In the genomic region with DNA sequence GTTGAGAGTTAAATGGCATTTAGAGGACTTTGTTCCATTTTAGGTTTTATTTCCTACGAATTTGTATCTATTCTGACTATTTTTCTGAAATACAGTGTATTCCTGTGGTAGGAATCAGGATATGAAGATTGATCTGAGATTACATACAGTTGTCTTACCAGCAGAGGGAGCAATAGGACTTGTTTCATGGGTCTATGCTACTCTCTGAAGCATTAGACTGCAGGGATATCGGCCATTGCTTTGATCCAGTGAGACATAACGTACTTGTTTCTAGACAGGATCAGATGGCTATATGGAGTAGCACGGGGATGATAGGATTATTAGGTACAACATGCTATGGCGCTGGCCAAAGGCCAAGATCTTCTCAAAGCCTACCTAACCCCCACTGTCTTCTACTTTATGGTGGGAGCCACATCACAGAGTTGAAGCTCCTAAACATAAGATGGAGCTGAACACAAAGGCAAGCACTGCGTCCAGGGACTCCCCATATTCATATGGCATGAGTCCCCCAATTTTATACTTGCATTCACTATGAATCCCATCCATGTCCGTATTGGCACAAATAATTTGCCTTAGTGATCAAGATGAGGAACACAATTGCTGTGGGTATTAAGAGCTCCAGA, we compare ENCODE assay signal across 9 mouse cellular contexts. TPM values are rescaled to one million over a fixed set of nuclear protein-coding genes. Genes with fewer than 3 reads are reported as not detected.
DNase-seq lines count a peak whose midpoint lies in the region; ATAC-seq lines count a peak whose summit lies in the region.
"Had no signal": no experiment of that assay in that cellular context is flagged by ENCODE, and none has a peak within 500 bp of the region (broad histone marks: within the 10 kb centered on the region; RNA-seq: fewer than 3 reads in every experiment).

No protein-coding gene starts in this region.

- 57% methylated on average over 7 of the region's 7 CpGs for WGBS in forebrain, embryonic 16.5 days
- 71% methylated on average over 7 of the region's 7 CpGs for WGBS in neural tube, embryonic 13.5 days

- no peak overlapping the region for H3K9ac ChIP-seq in forebrain, embryonic 16.5 days (replicated peaks; ENCODE audit: low read depth, low read length)
- no peak overlapping the region for H3K9ac ChIP-seq in neural tube, embryonic 13.5 days
- H3K9ac ChIP-seq: heart, embryonic 15.5 days had no signal

- ATAC-seq in forebrain, embryonic 16.5 days, result peak; percentile 87
- ATAC-seq in neural tube, embryonic 13.5 days (ENCODE audit: low read depth), result peak; percentile 76; the same call in 1 of the 2 replicates

- no peak overlapping the region for H3K4me2 ChIP-seq in forebrain, embryonic 16.5 days (ENCODE audit: low read length)
- H3K4me2 ChIP-seq in neural tube, embryonic 13.5 days, result no peak overlapping the region
- H3K4me2 ChIP-seq: heart, embryonic 15.5 days had no signal

- H3K4me1 ChIP-seq in forebrain, embryonic 16.5 days (replicated peaks; ENCODE audit: control insufficient read depth, insufficient read depth, low read length), result no peaks in the 10 kb centered on the region
- H3K4me1 ChIP-seq in neural tube, embryonic 13.5 days (replicated peaks), result peaks cover 6% of the 10 kb centered on the region; the same call in 1 of the 2 replicates

- no peaks in the 10 kb centered on the region for H3K27me3 ChIP-seq in forebrain, embryonic 16.5 days (replicated peaks; ENCODE audit: control insufficient read depth, insufficient read depth, low read length)
- H3K27me3 ChIP-seq in neural tube, embryonic 13.5 days, result no peaks in the 10 kb centered on the region
- H3K27me3 ChIP-seq: heart, embryonic 15.5 days had no signal

- H3K4me3 ChIP-seq in forebrain, embryonic 16.5 days (replicated peaks; ENCODE audit: low read length), result no peak overlapping the region
- no peak overlapping the region for H3K4me3 ChIP-seq in neural tube, embryonic 13.5 days
- H3K4me3 ChIP-seq: heart, embryonic 15.5 days had no signal

- no peaks in the 10 kb centered on the region for H3K36me3 ChIP-seq in forebrain, embryonic 16.5 days (ENCODE audit: control insufficient read depth, insufficient read depth)
- H3K36me3 ChIP-seq in neural tube, embryonic 13.5 days, result peaks cover 6% of the 10 kb centered on the region; the same call in 1 of the 2 replicates
- H3K36me3 ChIP-seq: heart, embryonic 15.5 days had no signal

- H3K27ac ChIP-seq in forebrain, embryonic 16.5 days (ENCODE audit: low read length), result no peak overlapping the region
- no peak overlapping the region for H3K27ac ChIP-seq in neural tube, embryonic 13.5 days (replicated peaks)
- H3K27ac ChIP-seq: heart, embryonic 15.5 days had no signal

- peak; percentile 27 for DNase-seq in adrenal gland, postnatal 14 days
- no peak for DNase-seq in adrenal gland, adult 8-10 months
- peak; percentile 26 for DNase-seq in right cerebral cortex, adult 18-20 months
- no peak for DNase-seq in right cerebral cortex, postnatal 36 days (ENCODE audit: low spot score in 2 of 2)
- peak; percentile 23 to 40 for DNase-seq in layer of hippocampus, postnatal 10 days (ENCODE audit: low spot score in 2 of 2)
- no peak for DNase-seq in spleen, postnatal 4 days (ENCODE audit: low spot score in 2 of 2)

- no peaks in the 10 kb centered on the region for H3K9me3 ChIP-seq in forebrain, embryonic 16.5 days (ENCODE audit: control insufficient read depth, low read length)
- H3K9me3 ChIP-seq in neural tube, embryonic 13.5 days, result no peaks in the 10 kb centered on the region
- H3K9me3 ChIP-seq: heart, embryonic 15.5 days had no signal

RNA-seq across cellular contexts. Expression of a gene that starts 19.6 kb away (rescaled TPM):
- total RNA-seq in adrenal gland, postnatal 14 days (2021), result 2.8 and 5.1 TPM in 2 replicates
- total RNA-seq in adrenal gland, adult 8-10 months (2022), result 1 to 10 TPM; 2.1 to 3.9 (median 2.8) TPM
- polyA plus RNA-seq in forebrain, embryonic 16.5 days (2015; fragmentation: Nextera tagmentation; extraction: Ambion mirVana), result 3.1 and 3.4 TPM in 2 replicates
- 1 to 10 TPM; 2.3 to 3.0 TPM for total RNA-seq in layer of hippocampus, postnatal 10 days (2021)
- 3.9 and 4.6 TPM in 2 replicates for polyA plus RNA-seq in neural tube, embryonic 13.5 days (2015; fragmentation: Nextera tagmentation; extraction: Ambion mirVana)

RNA-seq across cellular contexts. Expression of a gene that starts 27.6 kb away (rescaled TPM):
- not detected in 2 replicates for total RNA-seq in adrenal gland, postnatal 14 days (2021)
- not detected for total RNA-seq in adrenal gland, adult 8-10 months (2022)
- not detected in 2 replicates for polyA plus RNA-seq in forebrain, embryonic 16.5 days (2015; fragmentation: Nextera tagmentation; extraction: Ambion mirVana)
- total RNA-seq in layer of hippocampus, postnatal 10 days (2021), result under 1 TPM in 1 of 2 experiments, not detected in 1; 0.16 TPM
- not detected in 2 replicates for polyA plus RNA-seq in neural tube, embryonic 13.5 days (2015; fragmentation: Nextera tagmentation; extraction: Ambion mirVana)
- polyA plus RNA-seq: heart, embryonic 15.5 days had no signal

RNA-seq across cellular contexts. Expression of a gene that starts 36.3 kb away (rescaled TPM):
- total RNA-seq in adrenal gland, postnatal 14 days (2021), result 27.7 and 33.6 TPM in 2 replicates
- total RNA-seq in adrenal gland, adult 8-10 months (2022), result 10 to 100 TPM; 39.0 to 48.0 (median 45.0) TPM
- 99.8 and 108 TPM in 2 replicates for polyA plus RNA-seq in forebrain, embryonic 16.5 days (2015; fragmentation: Nextera tagmentation; extraction: Ambion mirVana)
- 10 to 100 TPM; 31.2 to 34.2 TPM for total RNA-seq in layer of hippocampus, postnatal 10 days (2021)
- polyA plus RNA-seq in neural tube, embryonic 13.5 days (2015; fragmentation: Nextera tagmentation; extraction: Ambion mirVana), result 84.6 and 85.9 TPM in 2 replicates

Comparison
In these comparisons a context has a peak if more than half of its experiments do, and no peak if none do; other contexts are left out.
1. DNase-seq: peak in adrenal gland, postnatal 14 days (single experiment), right cerebral cortex, adult 18-20 months (single experiment) and layer of hippocampus, postnatal 10 days (2 of 2); none in adrenal gland, adult 8-10 months (single experiment), right cerebral cortex, postnatal 36 days (0 of 2) and spleen, postnatal 4 days (0 of 2).